Mouse (Mus musculus) erythroblast, embryonic 14.5 days (primary cell): ENCODE results near the gene Uroc1.

Experiments used
- GATA1 ChIP-seq: IDR thresholded peaks from 2 replicates; pipeline ENCODE4 v1.6.1; 2012; ENCODE audit warnings: low read length, inconsistent platforms, mixed read lengths
- TAL1 ChIP-seq: IDR thresholded peaks from 3 replicates; pipeline ENCODE4 v1.6.1; 2012; ENCODE audit warnings: low read length, inconsistent platforms, mixed read lengths

DNA sequence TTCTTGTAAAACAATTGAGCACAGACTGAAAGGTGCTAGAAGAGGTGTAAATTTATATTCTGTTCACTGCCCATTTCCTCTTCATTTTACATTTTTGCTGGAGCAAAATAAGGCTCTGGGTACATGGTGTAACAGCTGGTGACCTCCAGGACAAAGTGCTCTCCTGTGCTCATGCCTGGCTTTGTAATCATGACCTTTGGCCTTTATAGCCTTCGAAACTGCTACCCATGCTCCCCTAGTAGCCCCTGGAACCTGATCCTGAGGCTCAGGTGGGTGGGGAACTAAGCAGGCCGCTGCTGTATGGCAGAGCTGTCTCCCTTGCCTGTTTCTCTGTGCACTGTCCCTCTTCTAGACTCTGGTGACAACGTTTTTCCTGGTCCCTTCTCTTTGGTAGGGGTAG, 60.9 kb downstream of the Uroc1 start:
- no peak for TF ChIP-seq GATA1
- no peak for TF ChIP-seq TAL1
